Mouse (Mus musculus) stomach, postnatal 0 days (tissue): ENCODE measurements around the gene Cdx2.

Experiments used
- CTCF ChIP-seq: IDR thresholded peaks from 2 replicates; pipeline ENCODE4 v1.5.1; 2016; ENCODE audit warnings: antibody characterized with exemption, low read depth, mild to moderate bottlenecking, moderate library complexity
- EP300 ChIP-seq: optimal IDR thresholded peaks from 2 replicates; pipeline ENCODE3; 2016; ENCODE audit warnings: antibody characterized with exemption

DNA sequence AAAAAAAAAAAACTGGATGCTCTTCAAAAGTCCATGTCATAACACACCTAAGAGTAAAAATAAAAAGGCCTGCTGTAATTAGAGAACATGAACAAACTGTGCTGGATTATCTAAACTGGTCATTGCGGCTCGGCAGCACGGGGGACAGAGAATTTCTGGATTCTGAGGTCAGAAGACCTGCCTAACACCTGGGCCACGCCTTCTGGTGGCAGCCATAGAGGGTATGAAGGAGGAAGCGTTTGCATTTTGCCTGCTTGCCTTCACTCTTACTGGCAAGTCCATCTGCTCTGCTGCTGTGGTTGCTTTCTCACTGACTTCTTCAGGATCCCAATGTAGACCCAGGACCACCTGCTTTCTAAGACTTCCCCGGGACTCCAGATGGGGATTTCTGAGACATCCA, 35.8 kb upstream of the Cdx2 start:
- TF ChIP-seq EP300 = no peak
- TF ChIP-seq CTCF = no peak
